Mouse (Mus musculus) thymus, adult 2 months (tissue): ENCODE results near the gene D430041D05Rik.

Experiments
- CTCF ChIP-seq: fragments of 200-500 bp; IDR thresholded peaks from 2 replicates; pipeline ENCODE4 v1.5.1; 2012; ENCODE audit warnings: mild to moderate bottlenecking, control low read depth, low read length, moderate library complexity, borderline replicate concordance; ENCODE audit not compliant: control insufficient read depth, poor library complexity, insufficient read depth; ENCODE audit errors: extremely low read depth
- POLR2A ChIP-seq: fragments of 200-500 bp; IDR thresholded peaks from 2 replicates; pipeline ENCODE4 v1.6.1; 2012; ENCODE audit warnings: mild to moderate bottlenecking, low read length, control low read depth, moderate library complexity; ENCODE audit not compliant: control insufficient read depth, poor library complexity, insufficient read depth; ENCODE audit errors: extremely low read depth

- no peak for TF ChIP-seq CTCF
- no peak for TF ChIP-seq POLR2A
These were observed 38.4 kb upstream of the D430041D05Rik start for GRCm38 (mm10) chr2:104449191-104449590.
